Mouse (Mus musculus): ENCODE data around the gene 9030025P20Rik. TPM values are rescaled to one million over a fixed set of nuclear protein-coding genes. Genes with fewer than 3 reads are reported as not detected.
"Not testable (repeated sequence)": the region's sequence is repeated elsewhere in the genome, so short reads cannot be mapped to it uniquely, and the experiment has no call there.

Gene 9030025P20Rik
- polyA plus RNA-seq, 1 experiment from 2014 or later: 7.8 TPM

DNA sequence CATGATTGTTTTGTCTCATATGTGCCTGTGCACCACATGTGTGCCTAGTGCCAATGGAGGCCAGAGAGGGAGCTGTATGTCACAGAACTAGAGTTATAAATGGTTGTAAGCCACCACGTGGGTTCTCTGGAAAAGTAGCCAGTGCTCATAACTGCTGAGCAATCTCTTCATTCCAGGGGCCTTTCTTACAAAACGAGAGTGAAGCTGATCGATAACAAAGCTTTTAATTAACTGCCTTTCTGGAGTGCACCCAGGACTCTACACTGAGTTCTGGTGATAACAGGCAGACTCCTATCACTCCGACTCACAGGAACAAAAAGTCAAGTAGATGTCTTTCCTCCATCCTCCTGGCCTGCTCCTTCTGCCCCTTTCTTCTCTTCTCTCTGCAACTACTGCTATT lies 53.1 kb downstream of the 9030025P20Rik start:
- not testable (repeated sequence) for H3K27me3 ChIP-seq (replicated peaks); H3K4me2 ChIP-seq; H3K9me3 ChIP-seq (replicated peaks); H3K9ac ChIP-seq; H3K4me1 ChIP-seq (replicated peaks); H3K36me3 ChIP-seq; ATAC-seq (ENCODE audit: insufficient number of reproducible peaks, low FRiP score); H3K4me3 ChIP-seq; H3K27ac ChIP-seq (ENCODE audit: poor library complexity, severe bottlenecking)
- no CpG with 5 or more reads among the region's 4 CpGs for WGBS

DNA sequence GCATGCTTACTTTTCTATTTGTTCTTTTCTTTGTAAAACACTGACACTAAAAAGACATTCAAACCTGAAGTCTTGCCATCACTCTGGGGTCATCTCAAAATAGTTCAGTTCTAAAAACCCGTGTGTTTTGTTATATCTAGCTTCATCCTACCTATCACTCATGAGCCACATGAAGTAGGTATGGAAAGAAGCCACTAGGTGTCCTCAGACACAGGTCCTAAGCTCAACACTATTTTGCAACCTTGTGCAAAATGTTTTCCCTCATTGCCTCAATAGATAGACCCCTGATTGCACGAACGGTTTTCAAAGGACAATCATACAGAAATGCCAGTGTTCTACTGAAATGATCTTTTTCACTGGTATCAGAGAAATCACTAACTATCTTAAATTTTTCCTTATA lies 62.2 kb downstream of the 9030025P20Rik start:
- not testable (repeated sequence) for H3K9me3 ChIP-seq (replicated peaks); H3K27ac ChIP-seq (ENCODE audit: poor library complexity, severe bottlenecking); H3K4me1 ChIP-seq (replicated peaks); H3K4me3 ChIP-seq; H3K36me3 ChIP-seq; H3K9ac ChIP-seq; H3K27me3 ChIP-seq (replicated peaks); H3K4me2 ChIP-seq; ATAC-seq (ENCODE audit: insufficient number of reproducible peaks, low FRiP score)
- no CpG with 5 or more reads among the region's 3 CpGs for WGBS

Other genes with a start within 250 kb of the 9030025P20Rik start
- 3.9 and 4.1 TPM in 2 replicates for gene Wdr27, start 35.3 kb upstream of the 9030025P20Rik start, polyA plus RNA-seq (2016; fragmentation: Nextera tagmentation; extraction: Ambion mirVana)
- 35.7 and 37.1 TPM in 2 replicates for gene 1600012H06Rik, start 35.3 kb upstream of the 9030025P20Rik start, polyA plus RNA-seq (2016; fragmentation: Nextera tagmentation; extraction: Ambion mirVana)
- gene Phf10, start 17.2 kb upstream of the 9030025P20Rik start, polyA plus RNA-seq (2016; fragmentation: Nextera tagmentation; extraction: Ambion mirVana): 28.5 and 28.6 TPM in 2 replicates
- gene Gm3417, start 322 bp downstream of the 9030025P20Rik start, polyA plus RNA-seq (2016; fragmentation: Nextera tagmentation; extraction: Ambion mirVana): 0.42 TPM in 1 of 2 replicates, not detected in the other
- 5.2 and 5.4 TPM in 2 replicates for gene Gm3435, start 31.7 kb downstream of the 9030025P20Rik start, polyA plus RNA-seq (2016; fragmentation: Nextera tagmentation; extraction: Ambion mirVana)
- 61.2 and 62.7 TPM in 2 replicates for gene Ermard, start 62.7 kb downstream of the 9030025P20Rik start, polyA plus RNA-seq (2016; fragmentation: Nextera tagmentation; extraction: Ambion mirVana)
- gene Tcte3, start 63.0 kb downstream of the 9030025P20Rik start, polyA plus RNA-seq (2016; fragmentation: Nextera tagmentation; extraction: Ambion mirVana): 0.61 TPM in 1 of 2 replicates, not detected in the other
- 2.4 TPM in 2 replicates for gene Gm3448, start 63.1 kb downstream of the 9030025P20Rik start, polyA plus RNA-seq (2016; fragmentation: Nextera tagmentation; extraction: Ambion mirVana)

All from heart, embryonic 12.5 days (tissue).